Mouse (Mus musculus) CH12.LX (cell line): Measurements from ENCODE around the gene Dcpp1. TPM values are rescaled to one million over a fixed set of nuclear protein-coding genes. Genes with fewer than 3 reads are reported as not detected.
A peak's percentile ranks its signal among the peaks of the same experiment; 100 is the strongest.
"Not testable (repeated sequence)": the region's sequence is repeated elsewhere in the genome, so short reads cannot be mapped to it uniquely, and the experiment has no call there.

ENCODE experiments used
- DNase-seq: peaks from one replicate; pipeline ENCODE4 v3.0.0-alpha.2; 2013; ENCODE audit errors: extremely low read depth
- H3K27ac ChIP-seq: 2 replicates; pipeline ENCODE4 v1.5.1; 2012; ENCODE audit warnings: low read depth, mild to moderate bottlenecking, control low read depth, moderate library complexity; ENCODE audit not compliant: insufficient read depth
- H3K27me3 ChIP-seq: replicated peaks from 2 replicates; pipeline ENCODE3; 2012; ENCODE audit warnings: inconsistent platforms
- H3K36me3 ChIP-seq, 2 experiments: replicated peaks in 1 of 2; 2 replicates each; pipeline versions ENCODE3 to v1.6.1; 2012; ENCODE audit warnings: inconsistent platforms in 1 of 2, low read length in 1 of 2, mild to moderate bottlenecking in 1 of 2, mixed read lengths in 1 of 2, moderate library complexity in 1 of 2; ENCODE audit not compliant: control insufficient read depth in 1 of 2, insufficient read depth in 1 of 2
- H3K4me1 ChIP-seq, 2 experiments: 2 replicates each; pipeline ENCODE4 v1.6.1; 2012; ENCODE audit warnings: inconsistent platforms in 1 of 2, moderate library complexity in 1 of 2; ENCODE audit not compliant: insufficient read depth in 2 of 2, control insufficient read depth in 1 of 2
- H3K4me2 ChIP-seq: 2 replicates; pipeline ENCODE4 v1.6.1; 2012; ENCODE audit warnings: low read depth, mild to moderate bottlenecking, control low read depth; ENCODE audit not compliant: poor library complexity, insufficient read depth, severe bottlenecking
- H3K4me3 ChIP-seq, 3 experiments: fragments of 150-350 bp in 1 of 3; sonication (generic) in 1 of 3; replicated peaks in 1 of 3; 2 replicates each; pipeline versions ENCODE3 to v1.5.1; 2011 to 2012; ENCODE audit warnings: low read depth in 2 of 3, low read length in 2 of 3, mild to moderate bottlenecking in 2 of 3, moderate library complexity in 2 of 3, control low read depth in 1 of 3, improper control_type of control experiment in 1 of 3, inconsistent platforms in 1 of 3, mixed read lengths in 1 of 3; ENCODE audit not compliant: poor library complexity in 1 of 3
- H3K79me2 ChIP-seq: replicated peaks from 2 replicates; pipeline ENCODE4 v1.6.1; 2012; ENCODE audit warnings: mild to moderate bottlenecking, moderate library complexity; ENCODE audit not compliant: control insufficient read depth, poor library complexity, insufficient read depth, severe bottlenecking; ENCODE audit errors: extremely low read depth
- H3K9ac ChIP-seq: 2 replicates; pipeline ENCODE4 v1.6.1; 2012; ENCODE audit warnings: low read depth, mild to moderate bottlenecking, control low read depth, moderate library complexity; ENCODE audit not compliant: insufficient read depth
- H3K9me3 ChIP-seq: replicated peaks from 2 replicates; pipeline ENCODE3; 2012; ENCODE audit warnings: low read length, inconsistent platforms, mixed read lengths
- CTCF ChIP-seq, 2 experiments: IDR thresholded peaks in 1 of 2; conservative IDR thresholded peaks in 1 of 2; 2 replicates each; pipeline ENCODE4 v1.5.1; 2011 to 2012; ENCODE audit warnings: low read depth in 2 of 2, low read length in 2 of 2, improper control_type of control experiment in 1 of 2, inconsistent platforms in 1 of 2, mild to moderate bottlenecking in 1 of 2, moderate library complexity in 1 of 2
- IRF4 ChIP-seq: IDR thresholded peaks from 2 replicates; pipeline ENCODE4 v1.6.1; 2014; ENCODE audit warnings: low read depth, mild to moderate bottlenecking, inconsistent platforms, low read length, improper control_type of control experiment
- JUND ChIP-seq: conservative IDR thresholded peaks from 2 replicates; pipeline ENCODE4 v1.6.1; 2011; ENCODE audit warnings: low read depth, low read length, improper control_type of control experiment
- KAT2A ChIP-seq: IDR thresholded peaks from 2 replicates; pipeline ENCODE4 v1.6.1; 2012; ENCODE audit warnings: low read length, improper control_type of control experiment, inconsistent platforms; ENCODE audit not compliant: insufficient replicate concordance
- MYC ChIP-seq: IDR thresholded peaks from 2 replicates; pipeline ENCODE4 v1.6.1; 2011; ENCODE audit warnings: low read depth, mild to moderate bottlenecking, improper control_type of control experiment, low read length
- RAD21 ChIP-seq: IDR thresholded peaks from 2 replicates; pipeline ENCODE4 v1.6.1; 2011; ENCODE audit warnings: low read depth, mild to moderate bottlenecking, low read length, improper control_type of control experiment, moderate library complexity
- SMC3 ChIP-seq: IDR thresholded peaks from 2 replicates; pipeline ENCODE4 v1.6.1; 2011; ENCODE audit warnings: low read depth, low read length, improper control_type of control experiment
- USF1 ChIP-seq: IDR thresholded peaks from 2 replicates; pipeline ENCODE4 v1.6.1; 2014; ENCODE audit warnings: low read depth, mild to moderate bottlenecking, inconsistent platforms, low read length, improper control_type of control experiment
- ZKSCAN1 ChIP-seq: IDR thresholded peaks from 2 replicates; pipeline ENCODE4 v1.6.1; 2012; ENCODE audit warnings: low read depth, inconsistent platforms, low read length, improper control_type of control experiment, borderline replicate concordance
- ZMIZ1 ChIP-seq: IDR thresholded peaks from 2 replicates; pipeline ENCODE4 v1.6.1; 2012; ENCODE audit warnings: low read depth, mild to moderate bottlenecking, inconsistent platforms, low read length, improper control_type of control experiment
- ZNF384 ChIP-seq: IDR thresholded peaks from 2 replicates; pipeline ENCODE4 v1.6.1; 2012; ENCODE audit warnings: low read depth, low read length, improper control_type of control experiment, inconsistent platforms
- dilution Hi-C: fragments of 300-500 bp; cut with MboI; formaldehyde crosslinking; loops from 2 replicates; pipeline ENCODE4 v1.14.3; 2020; ENCODE audit warnings: low sequenced_read_pairs; ENCODE audit not compliant: extremely low pct_unique_long_range_greater_than_20kb, extremely low pct_ligation_motif_present
- in situ Hi-C: fragments of 300-500 bp; cut with MboI; formaldehyde crosslinking; loops from 3 replicates; pipeline ENCODE4 v1.14.3; 2019; ENCODE audit warnings: low sequenced_read_pairs, low pct_ligation_motif_present, low pct_unique_long_range_greater_than_20kb, mixed read lengths
- polyA plus RNA-seq: library from polyadenylated mRNA; unstranded; fragments of >175 nt; gene quantifications from 2 replicates; pipeline ENCODE4 v1.2.1, GENCODE M21; 2012; ENCODE audit warnings: low read depth; ENCODE audit not compliant: insufficient read length
- total RNA-seq, 2 experiments: library from RNA; depleted of rRNA; stranded (reverse); fragments of 300-350 nt in 1 of 2; fragments of >200 nt in 1 of 2; gene quantifications; 2 replicates each; pipeline ENCODE4 v1.2.3; 2012 to 2014

Gene Dcpp1
- total RNA-seq (2012; rRNA removed) (not detected in 2 replicates), total RNA-seq (2014; rRNA removed) (not detected in 2 replicates), polyA plus RNA-seq (not detected in 2 replicates)

GRCm38 (mm10) chr17:23880576-23880975, at the start of gene Dcpp1, which contains the start of gene Dcpp2:
TSS of gene Dcpp1 (plus strand) at chr17:23880876.
TSS of gene Dcpp2 (plus strand) at chr17:23880880.
- H3K27ac ChIP-seq, dilution Hi-C loops, H3K9ac ChIP-seq, DNase-seq, H3K4me2 ChIP-seq, H3K79me2 ChIP-seq, H3K4me1 ChIP-seq, H3K4me3 ChIP-seq, H3K9me3 ChIP-seq, in situ Hi-C loops, H3K36me3 ChIP-seq: not testable (repeated sequence)
- peaks cover 27% of the 10 kb centered on the region for H3K27me3 ChIP-seq

- Histone ChIP-seq H3K9ac (no peak overlapping the region), H3K27ac (no peak overlapping the region), H3K4me2 (no peak overlapping the region), H3K36me3 (peaks cover 2 to 14% of the 10 kb centered on the region in 2 experiments), H3K79me2 (peaks cover 16% of the 10 kb centered on the region), H3K4me3 (no peak overlapping the region), H3K27me3 (no peaks in the 10 kb centered on the region), H3K9me3 (no peaks in the 10 kb centered on the region), H3K4me1 (peaks cover 2 to 27% of the 10 kb centered on the region in 2 experiments; a peak in 3 of 4 replicates)
- no peak for DNase-seq
- dilution Hi-C loops: no loop called here
- in situ Hi-C loops: no loop called here
- TF ChIP-seq ZNF384 (peak; percentile 44), ZKSCAN1 (no peak)
Observed at GRCm38 (mm10) chr17:23831201-23831600, 49.5 kb upstream of the Dcpp1 start.

DNA sequence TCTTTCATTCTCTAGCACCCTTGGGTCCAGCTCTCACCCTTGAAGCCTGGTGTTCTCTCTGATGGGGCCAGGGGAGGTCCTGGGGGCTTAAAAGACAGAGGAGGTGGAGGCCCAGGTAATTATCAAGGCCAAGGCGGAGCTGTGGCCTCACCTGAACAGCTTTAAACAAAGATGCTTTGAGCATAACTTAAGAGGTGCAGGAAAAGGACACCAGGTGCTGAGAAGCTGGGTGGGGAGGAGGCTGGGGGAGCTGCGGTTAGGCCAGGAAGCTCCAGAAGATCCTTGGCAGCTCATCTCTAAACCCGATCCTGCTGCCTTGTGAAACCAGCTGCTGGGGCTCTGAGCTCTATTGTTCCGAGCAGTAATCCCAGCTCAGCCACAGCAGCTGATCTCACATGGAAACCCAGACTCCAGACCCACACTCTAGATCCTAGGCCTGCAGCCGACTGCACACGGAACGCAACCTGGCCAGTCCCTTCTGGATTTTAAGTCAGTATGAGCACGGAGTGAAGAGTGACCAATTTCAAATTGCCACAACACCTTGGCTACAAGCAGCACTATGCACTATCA, 44.6 kb upstream of the Dcpp1 start, which contains the start of gene Prss33:
TSS of gene Prss33 (minus strand) at position 51 of the 570 bp plus-strand sequence.
- TF ChIP-seq JUND: no peak
- TF ChIP-seq IRF4: no peak
- Histone ChIP-seq H3K79me2 (no peaks in the 10 kb centered on the region), H3K27me3 (no peaks in the 10 kb centered on the region), H3K4me3 (no peak within 1 kb of the TSS), H3K27ac (no peak within 1 kb of the TSS), H3K4me2 (no peak within 1 kb of the TSS), H3K9ac (no peak within 1 kb of the TSS), H3K9me3 (no peaks in the 10 kb centered on the region), H3K36me3 (no peaks in the 10 kb centered on the region), H3K4me1 (no peaks in the 10 kb centered on the region)
- dilution Hi-C loops: no loop called here
- DNase-seq: no peak
- in situ Hi-C loops: loop anchor here (5.0 kb wide), 1 partner anchor 59 kb away; no protein-coding TSS in a partner anchor

GRCm38 (mm10) chr17:23841145-23841544, 39.5 kb upstream of the Dcpp1 start:
- no peak overlapping the region for H3K9ac ChIP-seq
- in situ Hi-C loops: no loop called here
- dilution Hi-C loops: no loop called here
- DNase-seq: peak; percentile 76
- peaks cover 4 to 5% of the 10 kb centered on the region in 2 experiments; a peak in 1 of 4 replicates for H3K4me1 ChIP-seq
- TF ChIP-seq ZMIZ1: no peak
- no peak for TF ChIP-seq KAT2A
- TF ChIP-seq RAD21: peak; percentile 11
- TF ChIP-seq CTCF (conservative IDR thresholded peaks at IDR 0.05 in 1 of 2, IDR thresholded peaks at IDR 0.05 in 1 of 2; ENCODE audit: low read depth in 2 of 2, low read length in 2 of 2): peak; percentile 68 to 96
- peak; percentile 23; the same call in 1 of the 2 replicates for TF ChIP-seq MYC
- no peak for TF ChIP-seq USF1
- TF ChIP-seq SMC3: peak; percentile 21; the same call in 1 of the 2 replicates
- TF ChIP-seq, all 38 proteins: peak for 4
- no peak overlapping the region; the same call in 1 of the 2 replicates for H3K4me2 ChIP-seq
- H3K79me2 ChIP-seq: no peaks in the 10 kb centered on the region
- no peaks in the 10 kb centered on the region for H3K27me3 ChIP-seq
- no peak overlapping the region for H3K4me3 ChIP-seq
- H3K9me3 ChIP-seq: no peaks in the 10 kb centered on the region
- no peaks in the 10 kb centered on the region for H3K36me3 ChIP-seq
- H3K27ac ChIP-seq: no peak overlapping the region
